Mouse (Mus musculus) heart, postnatal 0 days (tissue): ENCODE data around the gene Gm44511.

Experiments used
- CTCF ChIP-seq: IDR thresholded peaks from 2 replicates; pipeline ENCODE4 v1.5.1; 2016; ENCODE audit warnings: antibody characterized with exemption, control low read depth, low read depth
- EP300 ChIP-seq: IDR thresholded peaks from 2 replicates; pipeline ENCODE4 v1.6.1; 2016; ENCODE audit warnings: antibody characterized with exemption, low read depth

- no peak for TF ChIP-seq CTCF
- TF ChIP-seq EP300 = no peak
Measured at GRCm38 (mm10) chr6:128797936-128798771, 28.0 kb downstream of the Gm44511 start.
